Mouse (Mus musculus) cerebellum, adult 2 months (tissue): ENCODE results near the gene Cacna2d3.

Experiments
- CTCF ChIP-seq: fragments of 200-500 bp; IDR thresholded peaks from 2 replicates; pipeline ENCODE4 v1.5.1; 2011; ENCODE audit warnings: low read depth, mild to moderate bottlenecking, control low read depth, low read length, moderate library complexity, borderline replicate concordance; ENCODE audit not compliant: insufficient read depth
- POLR2A ChIP-seq: fragments of 200-500 bp; IDR thresholded peaks from 2 replicates; pipeline ENCODE4 v1.6.1; 2011; ENCODE audit warnings: low read length, control low read depth, borderline replicate concordance; ENCODE audit not compliant: insufficient read depth

- TF ChIP-seq CTCF, result no peak
- TF ChIP-seq POLR2A, result no peak
These were observed 584.6 kb downstream of the Cacna2d3 start for GRCm38 (mm10) chr14:29137006-29137579.
